Mouse (Mus musculus): ENCODE results near the gene Cyp11a1. TPM values are rescaled to one million over a fixed set of nuclear protein-coding genes. Genes with fewer than 3 reads are reported as not detected.

The Cyp11a1 gene
- polyA plus RNA-seq, 1 experiment = 93.4 TPM

DNA sequence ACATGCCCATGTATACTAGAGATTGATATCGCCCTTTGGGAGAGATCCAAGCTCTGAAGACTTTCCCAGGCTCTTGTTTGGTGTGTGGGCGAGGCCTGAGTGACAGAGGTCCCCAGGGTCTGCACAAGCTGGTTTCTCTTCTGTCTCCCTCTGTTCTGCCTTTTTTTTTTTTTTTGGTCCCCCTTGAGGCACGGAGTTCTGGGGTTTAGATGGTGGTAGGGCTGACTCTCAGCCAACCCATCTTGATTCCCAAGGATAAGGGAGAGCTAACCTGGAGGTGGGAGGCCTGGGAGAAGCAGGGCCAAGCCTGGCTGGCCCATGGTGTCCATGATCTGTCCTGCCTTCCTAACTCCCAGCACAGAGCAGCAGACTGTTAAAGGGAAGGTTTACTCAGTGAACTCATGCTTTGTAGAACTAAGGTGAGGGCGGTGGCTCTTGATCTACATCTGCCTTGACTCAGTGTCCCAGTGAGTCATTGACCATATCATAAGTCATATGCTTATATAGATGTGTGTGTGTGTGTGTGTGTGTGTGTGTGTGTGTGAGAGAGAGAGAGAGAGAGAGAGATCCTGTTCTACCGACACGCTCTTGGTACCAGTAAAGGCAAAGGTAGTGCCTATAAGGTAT is 32.7 kb upstream of the Cyp11a1 start:
- Histone ChIP-seq H3K4me3 (ENCODE audit: control insufficient read depth, low read depth, low read length) (no peak overlapping the region), H3K27ac (ENCODE audit: control insufficient read depth, insufficient read depth, low read depth, low read length) (no peak overlapping the region)

DNA sequence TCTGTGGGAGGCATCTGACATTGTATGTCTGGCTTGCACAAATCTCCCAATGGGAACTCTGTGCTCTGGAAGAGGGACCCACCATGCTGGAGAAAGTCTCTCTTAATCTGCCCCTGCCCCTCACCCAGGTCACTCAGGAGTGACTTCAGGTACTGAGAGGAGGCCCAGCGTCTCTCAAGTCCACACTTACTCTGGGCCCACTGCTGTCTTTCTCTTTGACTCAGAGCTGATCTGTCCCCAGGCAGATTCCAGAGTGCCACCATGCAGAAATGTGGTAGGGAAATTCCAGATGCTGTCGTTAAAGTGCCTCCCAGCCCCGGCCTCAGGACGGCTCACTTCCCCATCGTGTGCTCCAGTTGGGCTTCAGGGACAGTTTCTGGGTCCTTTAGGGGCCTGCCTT is 32.0 kb upstream of the Cyp11a1 start:
- TF ChIP-seq CTCF (IDR thresholded peaks at IDR 0.05; ENCODE audit: control insufficient read depth, insufficient read depth, insufficient replicate concordance, low read depth, low read length) (no peak), POLR2A (IDR thresholded peaks at IDR 0.05; ENCODE audit: control insufficient read depth, low read depth, low read length) (no peak)
- Histone ChIP-seq H3K4me3 (ENCODE audit: control insufficient read depth, low read depth, low read length) (no peak overlapping the region), H3K4me1 (ENCODE audit: control insufficient read depth, insufficient read depth, low read length) (no peaks in the 10 kb centered on the region), H3K27me3 (ENCODE audit: control insufficient read depth, insufficient read depth, low read length) (no peaks in the 10 kb centered on the region), H3K27ac (ENCODE audit: control insufficient read depth, insufficient read depth, low read depth, low read length) (no peak overlapping the region), H3K36me3 (ENCODE audit: control insufficient read depth, insufficient read depth, low read length) (no peaks in the 10 kb centered on the region)

More for the DNA sequence above, 32.7 kb upstream of the Cyp11a1 start:
- TF ChIP-seq CTCF (IDR thresholded peaks at IDR 0.05; ENCODE audit: control insufficient read depth, insufficient read depth, insufficient replicate concordance, low read depth, low read length) = no peak
- no peak for TF ChIP-seq POLR2A (IDR thresholded peaks at IDR 0.05; ENCODE audit: control insufficient read depth, low read depth, low read length)
- peaks cover 2% of the 10 kb centered on the region; the same call in 1 of the 2 replicates for H3K4me1 ChIP-seq (ENCODE audit: control insufficient read depth, insufficient read depth, low read length)
- H3K27me3 ChIP-seq (ENCODE audit: control insufficient read depth, insufficient read depth, low read length) = no peaks in the 10 kb centered on the region
- no peaks in the 10 kb centered on the region for H3K36me3 ChIP-seq (ENCODE audit: control insufficient read depth, insufficient read depth, low read length)

DNA sequence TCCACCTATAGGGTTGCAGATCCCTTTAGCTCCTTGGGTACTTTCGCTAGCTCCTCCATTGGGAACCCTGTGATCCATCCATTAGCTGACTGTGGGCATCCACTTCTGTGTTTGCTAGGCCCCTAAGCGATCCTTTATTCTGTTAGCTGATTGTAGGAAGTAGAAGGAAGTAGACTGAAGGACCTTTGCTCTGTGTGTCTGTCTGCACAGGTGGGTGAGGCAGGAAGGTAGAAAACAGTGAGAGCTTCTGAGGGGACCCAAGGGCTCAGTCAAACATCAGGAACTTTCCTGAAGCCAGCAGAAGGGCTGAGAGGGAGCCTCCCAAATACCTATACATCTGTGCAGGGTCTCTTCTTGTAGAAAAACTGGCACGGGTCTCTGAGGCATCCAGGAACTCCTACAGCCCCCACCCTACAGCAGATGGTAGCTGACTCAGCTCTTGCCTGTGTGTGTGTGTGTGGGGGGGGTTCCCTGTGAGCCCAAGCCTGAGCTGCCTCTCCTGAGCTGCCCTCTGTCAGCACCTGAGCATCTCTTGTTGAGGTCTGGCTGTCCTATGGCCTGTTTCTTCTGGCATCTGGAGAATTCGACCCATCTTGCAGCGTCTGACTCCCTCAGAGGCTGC is 30.9 kb upstream of the Cyp11a1 start:
- Histone ChIP-seq H3K4me1 (ENCODE audit: control insufficient read depth, insufficient read depth, low read length) (no peaks in the 10 kb centered on the region), H3K27me3 (ENCODE audit: control insufficient read depth, insufficient read depth, low read length) (no peaks in the 10 kb centered on the region), H3K4me3 (ENCODE audit: control insufficient read depth, low read depth, low read length) (no peak overlapping the region), H3K36me3 (ENCODE audit: control insufficient read depth, insufficient read depth, low read length) (no peaks in the 10 kb centered on the region), H3K27ac (ENCODE audit: control insufficient read depth, insufficient read depth, low read depth, low read length) (no peak overlapping the region)
- TF ChIP-seq CTCF (IDR thresholded peaks at IDR 0.05; ENCODE audit: control insufficient read depth, insufficient read depth, insufficient replicate concordance, low read depth, low read length) (no peak), POLR2A (IDR thresholded peaks at IDR 0.05; ENCODE audit: control insufficient read depth, low read depth, low read length) (no peak)

DNA sequence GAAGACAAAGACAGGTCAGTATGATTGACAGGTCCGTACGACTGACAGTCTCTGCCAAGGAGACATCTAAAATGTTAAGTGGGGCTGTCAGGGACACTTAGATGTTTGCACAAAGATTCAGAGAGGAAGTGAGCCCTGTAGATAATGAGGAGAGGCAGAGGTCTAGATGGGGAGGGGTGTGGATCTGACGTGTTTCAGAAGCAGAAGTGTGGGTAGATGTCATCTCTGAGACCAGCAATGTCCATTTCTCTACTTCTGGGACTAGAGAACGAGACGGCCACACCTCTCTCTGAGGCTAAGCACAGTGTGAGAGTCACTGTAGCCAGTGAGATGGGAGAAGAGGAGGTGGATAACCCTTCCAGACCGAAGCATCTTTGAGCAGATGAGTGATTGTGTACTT is 28.2 kb upstream of the Cyp11a1 start:
- Histone ChIP-seq H3K27ac (ENCODE audit: control insufficient read depth, insufficient read depth, low read depth, low read length) (no peak overlapping the region), H3K4me1 (ENCODE audit: control insufficient read depth, insufficient read depth, low read length) (no peaks in the 10 kb centered on the region), H3K36me3 (ENCODE audit: control insufficient read depth, insufficient read depth, low read length) (no peaks in the 10 kb centered on the region), H3K27me3 (ENCODE audit: control insufficient read depth, insufficient read depth, low read length) (no peaks in the 10 kb centered on the region), H3K4me3 (ENCODE audit: control insufficient read depth, low read depth, low read length) (no peak overlapping the region)
- no peak for TF ChIP-seq POLR2A (IDR thresholded peaks at IDR 0.05; ENCODE audit: control insufficient read depth, low read depth, low read length)
- no peak for TF ChIP-seq CTCF (IDR thresholded peaks at IDR 0.05; ENCODE audit: control insufficient read depth, insufficient read depth, insufficient replicate concordance, low read depth, low read length)

DNA sequence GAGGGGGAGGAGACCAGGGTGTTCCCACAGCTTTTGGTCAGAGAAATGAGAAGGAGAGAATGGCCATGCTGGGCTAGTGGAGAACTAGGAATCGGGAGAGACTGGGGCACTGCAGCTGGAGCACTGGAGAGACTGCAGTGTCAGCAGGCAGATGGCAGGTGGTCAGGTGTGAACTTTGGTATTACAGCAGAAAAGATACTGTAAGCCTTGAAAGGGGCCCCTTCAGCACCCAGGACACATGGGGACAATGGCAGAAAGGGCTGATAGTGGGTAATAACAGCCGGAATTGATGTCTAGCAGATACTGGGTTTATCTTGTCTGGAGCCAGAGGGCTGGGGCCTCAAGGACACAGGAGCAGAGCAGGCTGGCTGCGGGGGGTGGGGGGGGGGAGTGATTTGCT is 27.4 kb upstream of the Cyp11a1 start:
- no peaks in the 10 kb centered on the region for H3K4me1 ChIP-seq (ENCODE audit: control insufficient read depth, insufficient read depth, low read length)
- no peaks in the 10 kb centered on the region for H3K27me3 ChIP-seq (ENCODE audit: control insufficient read depth, insufficient read depth, low read length)
- H3K36me3 ChIP-seq (ENCODE audit: control insufficient read depth, insufficient read depth, low read length) = no peaks in the 10 kb centered on the region
- H3K4me3 ChIP-seq (ENCODE audit: control insufficient read depth, low read depth, low read length) = no peak overlapping the region
- TF ChIP-seq CTCF (IDR thresholded peaks at IDR 0.05; ENCODE audit: control insufficient read depth, insufficient read depth, insufficient replicate concordance, low read depth, low read length) (no peak), POLR2A (IDR thresholded peaks at IDR 0.05; ENCODE audit: control insufficient read depth, low read depth, low read length) (no peak)
- no peak overlapping the region for H3K27ac ChIP-seq (ENCODE audit: control insufficient read depth, insufficient read depth, low read depth, low read length)

DNA sequence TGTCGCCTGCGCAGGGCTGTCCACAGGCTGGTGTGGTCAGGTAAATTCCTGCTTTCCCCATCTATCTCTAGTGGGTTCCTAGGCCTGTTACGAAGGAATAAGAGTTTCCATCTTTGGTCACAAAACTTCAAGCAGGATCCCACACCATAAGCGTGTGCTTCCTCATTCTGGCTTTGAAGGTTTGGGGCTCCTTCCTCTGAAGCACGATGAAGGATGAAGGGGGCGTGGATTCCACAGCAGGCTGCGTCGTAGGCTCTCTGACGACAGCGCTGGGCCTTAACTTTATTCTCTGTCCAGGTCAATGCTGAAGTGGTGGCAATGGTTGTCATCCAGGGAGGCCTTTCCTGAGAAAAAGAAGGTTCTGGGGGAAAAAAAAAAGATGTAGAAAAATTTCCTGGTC is 25.6 kb upstream of the Cyp11a1 start:
- Histone ChIP-seq H3K36me3 (ENCODE audit: control insufficient read depth, insufficient read depth, low read length) (no peaks in the 10 kb centered on the region), H3K4me3 (ENCODE audit: control insufficient read depth, low read depth, low read length) (no peak overlapping the region), H3K4me1 (ENCODE audit: control insufficient read depth, insufficient read depth, low read length) (no peaks in the 10 kb centered on the region), H3K27me3 (ENCODE audit: control insufficient read depth, insufficient read depth, low read length) (no peaks in the 10 kb centered on the region), H3K27ac (ENCODE audit: control insufficient read depth, insufficient read depth, low read depth, low read length) (no peak overlapping the region)
- no peak for TF ChIP-seq CTCF (IDR thresholded peaks at IDR 0.05; ENCODE audit: control insufficient read depth, insufficient read depth, insufficient replicate concordance, low read depth, low read length)
- no peak for TF ChIP-seq POLR2A (IDR thresholded peaks at IDR 0.05; ENCODE audit: control insufficient read depth, low read depth, low read length)

DNA sequence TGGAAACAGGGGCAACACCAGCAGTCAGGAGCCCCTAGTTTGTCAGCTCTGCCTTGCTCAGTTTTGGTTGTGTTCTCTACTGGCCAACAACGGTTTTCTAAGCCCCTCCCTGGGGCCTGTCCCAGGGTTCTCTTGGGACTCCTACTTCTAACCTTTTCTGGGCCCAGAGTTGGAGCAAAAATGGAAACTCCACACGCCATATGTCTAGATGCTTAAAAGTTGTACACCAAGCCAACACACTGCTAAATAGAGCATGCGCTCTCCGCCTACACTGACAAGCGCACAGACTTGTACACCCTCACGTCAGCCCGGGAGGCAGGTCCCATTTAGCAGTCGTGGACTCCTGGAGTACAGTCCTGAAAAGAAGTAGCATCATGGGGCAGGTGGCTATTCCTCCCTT is 20.9 kb upstream of the Cyp11a1 start:
- Histone ChIP-seq H3K4me1 (ENCODE audit: control insufficient read depth, insufficient read depth, low read length) (no peaks in the 10 kb centered on the region), H3K27me3 (ENCODE audit: control insufficient read depth, insufficient read depth, low read length) (no peaks in the 10 kb centered on the region), H3K36me3 (ENCODE audit: control insufficient read depth, insufficient read depth, low read length) (no peaks in the 10 kb centered on the region), H3K27ac (ENCODE audit: control insufficient read depth, insufficient read depth, low read depth, low read length) (no peak overlapping the region), H3K4me3 (ENCODE audit: control insufficient read depth, low read depth, low read length) (no peak overlapping the region)
- TF ChIP-seq POLR2A (IDR thresholded peaks at IDR 0.05; ENCODE audit: control insufficient read depth, low read depth, low read length) (no peak), CTCF (IDR thresholded peaks at IDR 0.05; ENCODE audit: control insufficient read depth, insufficient read depth, insufficient replicate concordance, low read depth, low read length) (no peak)
